Mouse (Mus musculus) heart, postnatal 25 days (tissue): ENCODE results near the gene Vps37b. TPM values are rescaled to one million over a fixed set of nuclear protein-coding genes. Genes with fewer than 3 reads are reported as not detected.

Experiments
- DNase-seq: peaks from one replicate; pipeline ENCODE4 v3.0.0; 2022; ENCODE audit warnings: low spot score
- intact Hi-C: fragments of 180-260 bp; cut with DNase I; formaldehyde crosslinking; loops from one replicate; pipeline ENCODE4 v1.15.1; 2025
- total RNA-seq, 2 experiments: library from RNA; stranded (reverse); gene quantifications; 2 replicates each; pipeline ENCODE4 v1.2.3; 2021

Gene Vps37b
- total RNA-seq, 2 experiments from 2014 or later, result 18.2 to 18.6 TPM

GRCm38 (mm10) chr5:123989941-123990885 is 41.9 kb downstream of the Vps37b start:
- intact Hi-C loops, result loop anchor here (2.0 kb wide), 1 partner anchor 17 kb away; the partner anchor contains the start of gene Hip1r
- no peak for DNase-seq

- no peak for DNase-seq
- intact Hi-C loops, result no loop called here
Measured at GRCm38 (mm10) chr5:123987511-123987910, 44.6 kb downstream of the Vps37b start.

GRCm38 (mm10) chr5:123986925-123987324 is 45.1 kb downstream of the Vps37b start:
- no peak for DNase-seq
- intact Hi-C loops, result no loop called here

GRCm38 (mm10) chr5:123985434-123985833 is 46.6 kb downstream of the Vps37b start:
- intact Hi-C loops, result no loop called here
- DNase-seq, result no peak

GRCm38 (mm10) chr5:123982838-123983237 is 49.2 kb downstream of the Vps37b start:
- DNase-seq, result no peak
- intact Hi-C loops, result no loop called here

- no peak for DNase-seq
- intact Hi-C loops, result no loop called here
Measured at GRCm38 (mm10) chr5:123981250-123981554, 50.9 kb downstream of the Vps37b start.

GRCm38 (mm10) chr5:123980521-123981249 is 51.4 kb downstream of the Vps37b start:
- no peak for DNase-seq
- intact Hi-C loops, result no loop called here

GRCm38 (mm10) chr5:123979980-123980369 is 52.1 kb downstream of the Vps37b start:
- DNase-seq, result no peak
- intact Hi-C loops, result no loop called here

GRCm38 (mm10) chr5:123979221-123979979 is 52.7 kb downstream of the Vps37b start:
- intact Hi-C loops, result no loop called here
- DNase-seq, result no peak

GRCm38 (mm10) chr5:123978131-123978530 is 53.9 kb downstream of the Vps37b start:
- DNase-seq, result no peak
- intact Hi-C loops, result no loop called here

GRCm38 (mm10) chr5:123977231-123977630 is 54.8 kb downstream of the Vps37b start:
- DNase-seq, result no peak
- intact Hi-C loops, result no loop called here

GRCm38 (mm10) chr5:123975668-123976180 is 56.3 kb downstream of the Vps37b start:
- intact Hi-C loops, result no loop called here
- no peak for DNase-seq

GRCm38 (mm10) chr5:123974616-123975111 is 57.4 kb downstream of the Vps37b start:
- no peak for DNase-seq
- intact Hi-C loops, result no loop called here

GRCm38 (mm10) chr5:123974179-123974485 is 57.9 kb downstream of the Vps37b start:
- DNase-seq, result no peak
- intact Hi-C loops, result no loop called here

- DNase-seq, result peak; percentile 58
- intact Hi-C loops, result loop anchor here (2.0 kb wide), 1 partner anchor 17 kb away; no protein-coding TSS in a partner anchor
Measured at GRCm38 (mm10) chr5:123973299-123974178, 58.5 kb downstream of the Vps37b start, which contains the start of gene Hip1r. Gene Hip1r (plus strand): TSS chr5:123973628.

GRCm38 (mm10) chr5:123972453-123972852 is 59.6 kb downstream of the Vps37b start:
- no peak for DNase-seq
- intact Hi-C loops, result loop anchor here (2.0 kb wide), 1 partner anchor 18 kb away; no protein-coding TSS in a partner anchor

- no peak for DNase-seq
- intact Hi-C loops, result loop anchor here (2.0 kb wide), 1 partner anchor 22 kb away; no protein-coding TSS in a partner anchor
Measured at GRCm38 (mm10) chr5:123970576-123970975, 61.5 kb downstream of the Vps37b start.

GRCm38 (mm10) chr5:123969216-123969615 is 62.9 kb downstream of the Vps37b start:
- DNase-seq, result no peak
- intact Hi-C loops, result no loop called here

- no peak for DNase-seq
- intact Hi-C loops, result no loop called here
Measured at GRCm38 (mm10) chr5:123968468-123968867, 63.6 kb downstream of the Vps37b start.
